Mouse (Mus musculus) hindbrain, embryonic 14.5 days (tissue): ENCODE data around the gene Nfkbil1. TPM values are rescaled to one million over a fixed set of nuclear protein-coding genes. Genes with fewer than 3 reads are reported as not detected.

Experiments used
- ATAC-seq: fragments of 200-750 bp; cut with Nextera tagmentation; 2 replicates; pipeline ENCODE4 v1.8.0; 2017; ENCODE audit warnings: moderate number of reproducible peaks, mild to moderate bottlenecking, moderate TSS enrichment, moderate library complexity; ENCODE audit not compliant: low FRiP score
- DNase-seq: peaks from one replicate; pipeline ENCODE4 v3.0.0-alpha.2; 2015; ENCODE audit warnings: low spot score
- H3K27ac ChIP-seq: fragments of 300-500 bp; sonication (generic); 2 replicates; pipeline ENCODE4 v1.5.1; 2014; ENCODE audit warnings: mild to moderate bottlenecking, moderate library complexity
- H3K27me3 ChIP-seq: fragments of 300-500 bp; sonication (generic); 2 replicates; pipeline ENCODE4 v1.6.1; 2014; ENCODE audit warnings: mild to moderate bottlenecking, low read length, mixed read lengths; ENCODE audit not compliant: control insufficient read depth, insufficient read depth
- H3K36me3 ChIP-seq: fragments of 300-500 bp; sonication (generic); replicated peaks from 2 replicates; pipeline ENCODE4 v1.6.1; 2014; ENCODE audit not compliant: control insufficient read depth, insufficient read depth
- H3K4me1 ChIP-seq: fragments of 300-500 bp; sonication (generic); replicated peaks from 2 replicates; pipeline ENCODE4 v1.6.1; 2014; ENCODE audit warnings: antibody characterized with exemption, low read length, mixed read lengths; ENCODE audit not compliant: control insufficient read depth, insufficient read depth
- H3K4me2 ChIP-seq: fragments of 300-500 bp; sonication (generic); replicated peaks from 2 replicates; pipeline ENCODE4 v1.6.1; 2014; ENCODE audit warnings: mild to moderate bottlenecking, moderate library complexity
- H3K4me3 ChIP-seq: fragments of 300-500 bp; sonication (generic); replicated peaks from 2 replicates; pipeline ENCODE4 v1.5.1; 2014; ENCODE audit warnings: mild to moderate bottlenecking, low read length
- H3K9ac ChIP-seq: fragments of 300-500 bp; sonication (generic); 2 replicates; pipeline ENCODE4 v1.6.1; 2014
- H3K9me3 ChIP-seq: fragments of 300-500 bp; sonication (generic); 2 replicates; pipeline ENCODE4 v1.6.1; 2016; ENCODE audit warnings: low read length; ENCODE audit not compliant: control insufficient read depth
- WGBS: fragments of 180-500 bp; shearing (Covaris S2); extraction: QIAGEN DNeasy Blood & Tissue Kit; methylation state at CpG from one replicate; pipeline ENCODE4 v1.1.7; 2014; 5-methylcytosine and 5-hydroxymethylcytosine counted together
- polyA plus RNA-seq: library from polyadenylated mRNA; unstranded; fragments of >200 nt; fragmentation: Nextera tagmentation; extraction: Ambion mirVana; gene quantifications from 2 replicates; pipeline ENCODE4 v1.2.1, GENCODE M21; 2014

The Nfkbil1 gene
- polyA plus RNA-seq: 3.5 and 3.8 TPM in 2 replicates

DNA sequence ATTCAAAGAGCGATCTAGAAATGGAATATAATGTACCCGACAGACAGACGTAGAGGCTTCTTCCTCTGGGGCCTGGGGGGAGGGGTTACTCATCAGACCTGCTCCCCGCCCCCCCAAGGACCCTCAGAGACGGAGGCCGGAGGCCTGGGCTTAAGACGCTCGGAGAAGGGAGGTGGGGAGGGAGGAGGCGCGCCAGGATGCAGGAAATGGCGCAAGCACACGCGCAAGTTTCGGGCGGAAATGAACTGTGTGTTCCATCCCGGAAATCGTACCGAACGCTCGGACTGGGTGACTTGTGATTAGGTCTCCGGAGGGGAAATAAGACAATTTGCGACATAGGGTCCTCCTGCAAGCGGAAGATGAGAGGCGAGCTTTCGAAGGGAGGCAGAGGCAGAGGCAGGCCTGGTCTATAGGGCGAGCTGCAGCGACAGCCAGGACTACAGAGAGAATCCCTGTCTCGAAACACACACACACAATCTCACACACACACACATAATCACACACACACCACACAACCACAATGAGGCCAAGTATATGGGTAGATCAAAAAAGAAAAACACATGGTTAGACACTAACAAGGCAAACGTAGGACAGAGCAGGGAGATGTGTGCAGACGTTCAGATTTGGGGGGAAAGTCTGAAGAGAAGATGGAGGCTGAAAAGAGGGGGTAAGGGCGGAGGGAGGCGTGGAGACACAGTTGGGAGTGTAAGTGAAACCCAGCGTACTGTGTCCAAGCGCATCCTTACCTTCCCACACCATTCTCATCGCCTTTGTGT lies at the start of gene Nfkbil1:
TSS of gene Nfkbil1 (minus strand) at position 179 of the 776 bp plus-strand sequence.
- DNase-seq (peak; percentile 91), ATAC-seq (peak; percentile 79)
- under 1% methylated on average over 35 of the region's 35 CpGs for WGBS
- peak within 1 kb of the TSS; percentile 61 for H3K4me2 ChIP-seq
- H3K27me3 ChIP-seq: no peaks in the 10 kb centered on the region
- peaks cover 12% of the 10 kb centered on the region for H3K36me3 ChIP-seq
- H3K27ac ChIP-seq: peak within 1 kb of the TSS; percentile 90
- peak within 1 kb of the TSS; percentile 63 for H3K9ac ChIP-seq
- H3K4me3 ChIP-seq: peak within 1 kb of the TSS; percentile 38
- H3K9me3 ChIP-seq: no peaks in the 10 kb centered on the region
- H3K4me1 ChIP-seq: peaks cover 23% of the 10 kb centered on the region

DNA sequence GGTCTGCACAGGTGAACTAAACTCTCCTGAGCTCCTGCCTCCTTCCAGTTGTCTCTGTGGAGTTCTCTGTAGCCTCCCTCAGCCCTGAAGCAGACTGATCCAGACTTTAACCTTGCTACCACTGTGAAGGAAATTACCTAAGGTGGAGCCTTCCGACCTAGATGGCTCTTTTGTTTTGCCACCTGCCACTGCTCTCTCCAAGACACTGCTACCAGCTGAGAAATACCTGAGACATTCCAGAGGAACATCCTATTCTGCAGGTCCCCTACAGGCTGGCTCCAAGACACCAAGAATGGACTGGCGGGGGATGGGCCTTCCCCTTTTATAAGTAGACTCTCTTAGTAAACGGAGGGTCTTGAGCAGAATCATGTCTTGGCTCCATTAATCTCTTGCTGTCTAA lies 44.7 kb upstream of the Nfkbil1 start:
- Histone ChIP-seq H3K4me1 (no peaks in the 10 kb centered on the region), H3K9ac (no peak overlapping the region), H3K36me3 (no peaks in the 10 kb centered on the region), H3K9me3 (no peaks in the 10 kb centered on the region), H3K27me3 (peaks cover 11% of the 10 kb centered on the region), H3K27ac (no peak overlapping the region), H3K4me3 (no peak overlapping the region), H3K4me2 (no peak overlapping the region)
- DNase-seq: no peak
- no peak for ATAC-seq
- 78% methylated on average over 3 of the region's 3 CpGs for WGBS

DNA sequence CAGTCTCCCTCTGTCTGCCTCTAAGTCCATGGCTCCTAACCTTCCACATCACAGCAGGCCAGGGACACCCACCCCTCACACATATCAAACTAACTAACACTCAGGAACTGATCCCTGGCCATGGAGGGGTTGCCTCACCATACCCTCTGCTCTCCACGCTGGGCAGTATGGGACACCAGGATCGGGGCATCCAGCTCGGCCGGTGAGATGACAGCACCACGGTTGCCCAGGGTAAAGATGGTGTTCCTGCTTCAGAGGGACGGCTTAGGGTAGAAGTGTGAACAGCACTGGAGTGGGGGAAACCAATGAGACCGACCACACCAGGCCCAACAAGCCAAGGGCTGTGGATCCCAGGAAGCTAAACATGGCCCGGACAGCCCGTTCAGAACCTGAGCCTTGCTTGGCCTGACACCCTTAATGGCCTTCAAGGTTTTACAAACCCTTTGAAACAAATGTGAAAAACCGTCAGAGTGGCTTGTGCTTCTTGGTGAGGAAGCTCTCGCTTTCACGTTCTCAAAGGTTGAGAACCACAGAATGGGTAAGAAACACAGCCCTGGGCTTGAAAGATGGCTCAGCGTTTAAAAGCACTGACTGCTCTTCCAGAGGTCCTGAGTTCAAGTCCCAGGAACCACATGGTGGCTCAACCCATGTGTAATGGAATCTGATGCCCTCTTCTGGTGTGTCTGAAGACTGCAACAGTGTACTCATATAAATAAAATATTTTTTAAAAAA lies 43.5 kb upstream of the Nfkbil1 start:
- no peak overlapping the region for H3K9ac ChIP-seq
- no peak overlapping the region for H3K4me2 ChIP-seq
- H3K4me3 ChIP-seq: no peak overlapping the region
- WGBS: 90% methylated on average over 13 of the region's 13 CpGs
- ATAC-seq: no peak
- H3K27ac ChIP-seq: no peak overlapping the region
- peaks cover 14% of the 10 kb centered on the region for H3K27me3 ChIP-seq
- H3K4me1 ChIP-seq: no peaks in the 10 kb centered on the region
- no peaks in the 10 kb centered on the region for H3K9me3 ChIP-seq
- DNase-seq: no peak
- H3K36me3 ChIP-seq: no peaks in the 10 kb centered on the region

DNA sequence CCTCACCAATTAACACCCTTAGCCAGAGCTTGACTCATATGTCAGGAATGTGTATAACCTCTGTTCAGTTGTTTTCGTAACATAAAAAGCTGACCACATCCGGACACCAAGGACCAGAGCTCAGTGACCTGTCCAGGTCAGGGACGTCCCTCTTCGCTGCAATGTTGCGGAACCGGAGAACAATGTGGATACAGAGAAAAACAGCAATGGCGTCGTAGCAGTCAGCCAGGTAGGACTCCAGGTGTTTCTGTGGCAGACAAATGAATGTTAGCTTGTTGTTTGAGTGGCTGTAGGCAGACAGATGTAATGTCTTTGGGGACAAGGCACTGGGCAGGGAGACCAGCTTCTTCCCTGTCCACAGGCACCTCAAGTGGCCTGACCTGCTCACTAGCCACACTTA lies 42.5 kb upstream of the Nfkbil1 start:
- Histone ChIP-seq H3K27ac (no peak overlapping the region), H3K36me3 (no peaks in the 10 kb centered on the region), H3K4me3 (no peak overlapping the region), H3K4me1 (no peaks in the 10 kb centered on the region), H3K27me3 (peaks cover 14% of the 10 kb centered on the region), H3K4me2 (no peak overlapping the region), H3K9me3 (no peaks in the 10 kb centered on the region), H3K9ac (no peak overlapping the region)
- 91% methylated on average over 8 of the region's 8 CpGs for WGBS
- DNase-seq: no peak
- ATAC-seq: no peak

DNA sequence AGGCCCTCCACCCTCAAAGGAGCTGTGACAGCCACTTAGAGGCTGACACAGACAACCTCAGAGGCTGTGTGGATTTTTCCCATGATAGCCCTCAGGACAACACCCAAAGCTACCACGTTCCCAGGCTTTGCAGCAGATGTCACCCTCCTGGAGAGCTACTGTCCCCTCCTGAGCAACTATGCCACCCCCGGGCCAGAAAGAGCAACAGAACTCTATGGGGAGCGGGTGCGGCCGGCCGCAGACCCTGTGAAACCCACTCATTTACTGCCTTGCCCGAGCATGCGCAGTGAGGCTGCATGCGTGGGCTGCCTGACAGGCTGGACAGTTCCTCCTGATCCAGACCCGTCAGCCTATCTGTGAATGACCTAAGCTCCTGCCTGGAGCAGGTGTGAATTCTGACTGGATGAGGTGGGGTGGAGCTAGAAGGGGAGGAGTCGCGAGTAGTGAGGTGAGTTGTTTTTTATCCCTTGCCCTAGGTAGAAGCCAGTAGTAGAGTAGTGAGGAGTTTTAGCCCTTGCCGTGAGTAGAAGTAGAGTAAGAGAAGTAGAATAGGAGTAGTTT lies 40.8 kb upstream of the Nfkbil1 start:
- Histone ChIP-seq H3K4me1 (no peaks in the 10 kb centered on the region), H3K4me2 (peak overlapping the region; percentile 31; the same call in 1 of the 2 replicates), H3K27ac (no peak overlapping the region), H3K36me3 (no peaks in the 10 kb centered on the region), H3K27me3 (peaks cover 14% of the 10 kb centered on the region), H3K9ac (no peak overlapping the region), H3K9me3 (no peaks in the 10 kb centered on the region), H3K4me3 (no peak overlapping the region)
- no peak for ATAC-seq
- 32% methylated on average over 13 of the region's 13 CpGs for WGBS
- no peak for DNase-seq

DNA sequence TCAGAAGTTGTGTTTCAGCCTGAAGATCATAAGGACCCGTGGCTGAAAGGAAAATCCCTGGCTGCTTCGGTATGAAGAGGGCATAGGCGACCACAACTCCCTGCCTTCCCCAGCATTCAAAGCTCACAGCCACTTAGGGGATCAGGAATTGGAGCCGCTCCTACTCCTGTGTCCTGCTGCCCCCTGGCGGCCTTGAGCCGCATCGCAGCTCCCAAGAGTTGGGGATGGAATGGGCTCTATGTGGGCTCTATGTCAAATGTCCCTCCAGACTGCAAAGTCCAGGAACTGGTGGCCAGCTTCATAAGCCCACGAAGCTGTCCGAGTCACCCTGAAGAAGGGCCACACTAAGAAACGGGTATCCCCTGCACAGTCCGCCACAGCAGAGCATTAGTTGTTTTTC lies 39.2 kb upstream of the Nfkbil1 start:
- DNase-seq (peak; percentile 87), ATAC-seq (peak; percentile 57; the same call in 1 of the 2 replicates)
- H3K4me3 ChIP-seq: no peak overlapping the region
- peaks cover 14% of the 10 kb centered on the region for H3K27me3 ChIP-seq
- no peak overlapping the region for H3K4me2 ChIP-seq
- H3K36me3 ChIP-seq: no peaks in the 10 kb centered on the region
- H3K9ac ChIP-seq: no peak overlapping the region
- H3K4me1 ChIP-seq: no peaks in the 10 kb centered on the region
- H3K27ac ChIP-seq: no peak overlapping the region
- no peaks in the 10 kb centered on the region for H3K9me3 ChIP-seq
- 10% methylated on average over 11 of the region's 11 CpGs for WGBS

DNA sequence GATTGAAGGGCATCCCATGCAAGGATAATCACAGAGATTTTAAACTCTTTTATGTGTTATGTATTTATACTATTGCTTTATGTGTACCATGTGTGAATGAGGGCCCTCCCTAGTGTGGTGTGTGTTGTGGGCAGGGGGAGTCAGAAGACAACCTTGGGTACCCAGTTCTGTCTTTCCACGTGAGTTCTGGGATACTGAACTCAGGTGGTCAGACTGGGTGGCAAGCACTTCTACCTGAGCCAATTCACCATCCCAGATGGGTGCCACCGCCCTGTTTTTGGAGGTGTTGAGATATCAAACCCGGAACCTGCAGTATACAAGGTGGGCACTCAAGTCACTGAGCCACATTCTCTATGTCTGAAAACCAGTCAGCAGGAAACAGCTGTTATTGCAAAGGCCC lies 36.7 kb upstream of the Nfkbil1 start:
- DNase-seq: no peak
- H3K27me3 ChIP-seq: peaks cover 14% of the 10 kb centered on the region
- no peak for ATAC-seq
- 76% methylated on average over 3 of the region's 3 CpGs for WGBS
- no peaks in the 10 kb centered on the region for H3K4me1 ChIP-seq
- H3K27ac ChIP-seq: no peak overlapping the region
- H3K9ac ChIP-seq: no peak overlapping the region
- H3K4me2 ChIP-seq: no peak overlapping the region
- no peak overlapping the region for H3K4me3 ChIP-seq
- H3K36me3 ChIP-seq: no peaks in the 10 kb centered on the region
- H3K9me3 ChIP-seq: no peaks in the 10 kb centered on the region

DNA sequence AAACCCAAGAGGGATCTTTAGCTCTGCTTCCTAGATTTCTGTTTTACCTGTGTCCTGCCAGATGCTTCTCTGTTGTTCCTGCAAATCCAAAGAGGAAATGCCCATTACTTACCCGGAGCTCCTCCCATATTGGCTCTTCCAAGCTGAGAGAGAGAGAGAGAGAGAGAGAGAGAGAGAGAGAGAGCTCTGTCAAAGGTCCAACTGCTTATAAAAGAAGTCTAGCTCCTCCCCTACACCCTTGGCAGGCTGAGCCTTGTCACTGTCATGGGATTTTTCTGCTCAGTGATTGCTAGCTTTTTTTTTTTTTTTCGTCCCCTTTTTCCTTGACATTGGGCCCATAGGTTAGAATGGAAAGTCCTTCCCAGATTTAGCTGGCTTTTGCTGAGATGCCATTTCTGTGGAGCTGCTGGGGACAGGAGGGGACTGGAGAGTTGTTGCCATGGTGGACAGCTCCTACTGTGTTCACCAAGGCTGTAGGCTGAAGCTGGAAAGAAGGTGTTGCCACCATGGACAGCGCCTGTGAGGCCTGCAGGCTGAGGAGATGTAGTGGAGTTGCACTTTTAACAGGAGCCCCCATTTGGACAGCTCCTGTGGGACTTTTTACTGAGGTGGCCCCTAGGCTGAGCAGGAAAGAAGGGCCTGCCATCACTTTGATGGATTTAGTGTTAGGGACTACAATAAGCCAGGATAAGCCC lies 34.2 kb upstream of the Nfkbil1 start:
- no peaks in the 10 kb centered on the region for H3K36me3 ChIP-seq
- no peak overlapping the region for H3K27ac ChIP-seq
- no peaks in the 10 kb centered on the region for H3K4me1 ChIP-seq
- no peak for ATAC-seq
- H3K9ac ChIP-seq: no peak overlapping the region
- no peak overlapping the region for H3K4me2 ChIP-seq
- no peaks in the 10 kb centered on the region for H3K9me3 ChIP-seq
- no peak for DNase-seq
- 27% methylated on average over 3 of the region's 3 CpGs for WGBS
- no peaks in the 10 kb centered on the region for H3K27me3 ChIP-seq
- H3K4me3 ChIP-seq: no peak overlapping the region
